Mouse (Mus musculus) testis, adult 2 months (tissue): ENCODE results near the gene F12.

Experiments used
- CTCF ChIP-seq: fragments of 200-500 bp; IDR thresholded peaks from 2 replicates; pipeline ENCODE4 v1.5.1; 2012; ENCODE audit warnings: low read depth, mild to moderate bottlenecking, inconsistent platforms, low read length, moderate library complexity; ENCODE audit not compliant: control insufficient read depth, insufficient read depth, insufficient replicate concordance
- POLR2A ChIP-seq: fragments of 200-500 bp; IDR thresholded peaks from 2 replicates; pipeline ENCODE4 v1.6.1; 2012; ENCODE audit warnings: low read depth, mild to moderate bottlenecking, inconsistent platforms, low read length, moderate library complexity; ENCODE audit not compliant: control insufficient read depth

DNA sequence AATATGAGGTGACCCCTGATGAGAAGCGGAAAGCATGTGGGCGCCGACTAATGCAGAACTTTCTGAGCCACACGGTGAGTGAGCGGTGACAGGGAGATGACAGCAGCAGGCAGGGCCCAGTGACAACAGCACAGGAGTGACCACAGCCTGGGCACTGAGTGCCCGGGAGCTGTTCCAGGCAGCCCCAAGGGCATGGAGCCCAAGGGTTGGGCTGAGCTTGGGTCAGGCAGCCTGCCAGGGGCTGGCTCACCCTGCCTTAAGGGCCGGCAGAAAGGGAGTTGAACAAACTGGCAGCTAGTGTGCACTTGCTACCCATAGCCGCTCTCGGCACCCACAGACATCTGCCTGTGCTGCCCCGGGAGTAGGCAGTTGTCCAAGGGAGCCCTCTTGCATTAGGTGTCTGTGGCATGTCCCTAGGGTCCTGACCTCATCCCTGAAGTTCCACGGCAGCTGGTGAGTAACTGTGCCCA is 24.0 kb upstream of the F12 start:
- TF ChIP-seq POLR2A (no peak), CTCF (no peak)
